Mouse (Mus musculus) kidney, embryonic 15.5 days (tissue): ENCODE measurements around the gene E130114P18Rik. TPM values are rescaled to one million over a fixed set of nuclear protein-coding genes. Genes with fewer than 3 reads are reported as not detected.

Source experiments
- ATAC-seq: fragments of 200-750 bp; cut with Nextera tagmentation; replicated peaks from 2 replicates; pipeline ENCODE4 v1.8.0; 2017; ENCODE audit warnings: moderate TSS enrichment; ENCODE audit not compliant: low FRiP score
- H3K27ac ChIP-seq: fragments of 300-500 bp; sonication (generic); 2 replicates; pipeline ENCODE4 v1.5.1; 2015; ENCODE audit warnings: mild to moderate bottlenecking, inconsistent platforms
- H3K27me3 ChIP-seq: fragments of 300-500 bp; sonication (generic); 2 replicates; pipeline ENCODE4 v1.6.1; 2015; ENCODE audit warnings: inconsistent platforms
- H3K36me3 ChIP-seq: fragments of 300-500 bp; sonication (generic); 2 replicates; pipeline ENCODE4 v1.6.1; 2015; ENCODE audit warnings: inconsistent platforms
- H3K4me1 ChIP-seq: fragments of 300-500 bp; sonication (generic); 2 replicates; pipeline ENCODE4 v1.6.1; 2015; ENCODE audit warnings: inconsistent platforms
- H3K4me2 ChIP-seq: fragments of 300-500 bp; sonication (generic); 2 replicates; pipeline ENCODE4 v1.6.1; 2015; ENCODE audit warnings: moderate library complexity, mild to moderate bottlenecking, inconsistent platforms
- H3K4me3 ChIP-seq: fragments of 300-500 bp; sonication (generic); replicated peaks from 2 replicates; pipeline ENCODE4 v1.5.1; 2015; ENCODE audit warnings: mild to moderate bottlenecking, inconsistent platforms
- H3K9ac ChIP-seq: fragments of 300-500 bp; sonication (generic); 2 replicates; pipeline ENCODE4 v1.6.1; 2015; ENCODE audit warnings: mild to moderate bottlenecking, inconsistent platforms
- H3K9me3 ChIP-seq: fragments of 300-500 bp; sonication (generic); replicated peaks from 2 replicates; pipeline ENCODE4 v1.6.1; 2016; ENCODE audit warnings: inconsistent platforms
- WGBS: fragments of 180-500 bp; shearing (Covaris S2); methylation state at CpG from one replicate; pipeline ENCODE4 v1.1.7; 2015; ENCODE audit warnings: mixed read lengths; 5-methylcytosine and 5-hydroxymethylcytosine counted together
- polyA plus RNA-seq: library from polyadenylated mRNA; unstranded; fragments of >200 nt; fragmentation: Nextera tagmentation; extraction: Ambion mirVana; gene quantifications from 2 replicates; pipeline ENCODE4 v1.2.1, GENCODE M21; 2015

Gene E130114P18Rik
- polyA plus RNA-seq, 1 experiment from 2014 or later = 0.51 TPM

- Histone ChIP-seq H3K27me3 (peaks cover 74% of the 10 kb centered on the region), H3K4me1 (peaks cover 15% of the 10 kb centered on the region; the same call in 1 of the 2 replicates)
Measured at GRCm38 (mm10) chr4:97782069-97782468, 4.2 kb upstream of the E130114P18Rik start.

GRCm38 (mm10) chr4:97780666-97781435 is 3.0 kb upstream of the E130114P18Rik start:
- ATAC-seq = no peak
- Histone ChIP-seq H3K4me1 (peaks cover 21% of the 10 kb centered on the region; the same call in 1 of the 2 replicates), H3K9me3 (no peaks in the 10 kb centered on the region), H3K4me2 (no peak overlapping the region), H3K27ac (no peak overlapping the region), H3K4me3 (no peak overlapping the region), H3K9ac (no peak overlapping the region), H3K36me3 (peaks cover 24% of the 10 kb centered on the region), H3K27me3 (peaks cover 76% of the 10 kb centered on the region)
- 78% methylated on average over 7 of the region's 7 CpGs for WGBS

More at GRCm38 (mm10) chr4:97782069-97782468, 4.2 kb upstream of the E130114P18Rik start:
- H3K27ac ChIP-seq = no peak overlapping the region
- H3K4me3 ChIP-seq = no peak overlapping the region
- H3K9ac ChIP-seq = no peak overlapping the region
- WGBS = 90% methylated on average over 3 of the region's 3 CpGs
- ATAC-seq = no peak
- no peaks in the 10 kb centered on the region for H3K9me3 ChIP-seq
- H3K4me2 ChIP-seq = no peak overlapping the region
- peaks cover 24% of the 10 kb centered on the region for H3K36me3 ChIP-seq

- peak overlapping the region; percentile 78; the same call in 1 of the 2 replicates for H3K4me3 ChIP-seq
- H3K4me1 ChIP-seq = peaks cover 26% of the 10 kb centered on the region
- H3K27ac ChIP-seq = 0 out of 2 replicates have a peak overlapping the region, but pooled peaks have one; percentile 28
- peak overlapping the region; percentile 88 for H3K4me2 ChIP-seq
- H3K36me3 ChIP-seq = peaks cover 21% of the 10 kb centered on the region
- 32% methylated on average over 7 of the region's 7 CpGs for WGBS
- no peak overlapping the region for H3K9ac ChIP-seq
- peaks cover 75% of the 10 kb centered on the region for H3K27me3 ChIP-seq
- no peak for ATAC-seq
- no peaks in the 10 kb centered on the region for H3K9me3 ChIP-seq
Measured at GRCm38 (mm10) chr4:97780024-97780423, 2.1 kb upstream of the E130114P18Rik start.

GRCm38 (mm10) chr4:97779003-97779930 is 1.4 kb upstream of the E130114P18Rik start:
- WGBS = 7% methylated on average over 18 of the region's 18 CpGs
- Histone ChIP-seq H3K4me1 (peaks cover 33% of the 10 kb centered on the region), H3K4me2 (peak overlapping the region; percentile 88), H3K27me3 (peaks cover 75% of the 10 kb centered on the region), H3K36me3 (peaks cover 17% of the 10 kb centered on the region), H3K9me3 (no peaks in the 10 kb centered on the region), H3K27ac (peak overlapping the region; percentile 88), H3K4me3 (peak overlapping the region; percentile 78), H3K9ac (peak overlapping the region; percentile 87)
- no peak for ATAC-seq

GRCm38 (mm10) chr4:97778211-97779002 is 529 bp upstream of the E130114P18Rik start:
- ATAC-seq = 0 out of 2 replicates have a peak, but pooled peaks have one; percentile 32
- WGBS = under 1% methylated on average over 83 of the region's 94 CpGs

GRCm38 (mm10) chr4:97777081-97777705 is 685 bp downstream of the E130114P18Rik start:
- H3K4me1 ChIP-seq = peaks cover 41% of the 10 kb centered on the region
- H3K27ac ChIP-seq = peak overlapping the region; percentile 88
- peak overlapping the region; percentile 88 for H3K4me2 ChIP-seq
- H3K9me3 ChIP-seq = no peaks in the 10 kb centered on the region
- H3K36me3 ChIP-seq = no peaks in the 10 kb centered on the region
- under 1% methylated on average over 61 of the region's 77 CpGs for WGBS
- ATAC-seq = peak; percentile 13; the same call in 1 of the 2 replicates
- H3K27me3 ChIP-seq = peaks cover 64% of the 10 kb centered on the region
- peak overlapping the region; percentile 87 for H3K9ac ChIP-seq
- peak overlapping the region; percentile 78 for H3K4me3 ChIP-seq

More at GRCm38 (mm10) chr4:97778211-97779002, 529 bp upstream of the E130114P18Rik start:
- peak overlapping the region; percentile 87 for H3K9ac ChIP-seq
- H3K36me3 ChIP-seq = peaks cover 8% of the 10 kb centered on the region
- H3K27me3 ChIP-seq = peaks cover 74% of the 10 kb centered on the region
- peak overlapping the region; percentile 78 for H3K4me3 ChIP-seq
- peak overlapping the region; percentile 88 for H3K27ac ChIP-seq
- H3K9me3 ChIP-seq = no peaks in the 10 kb centered on the region
- H3K4me2 ChIP-seq = peak overlapping the region; percentile 88
- H3K4me1 ChIP-seq = peaks cover 40% of the 10 kb centered on the region

GRCm38 (mm10) chr4:97776388-97777080 is 1.3 kb downstream of the E130114P18Rik start:
- Histone ChIP-seq H3K9me3 (no peaks in the 10 kb centered on the region), H3K4me3 (peak overlapping the region; percentile 78), H3K27ac (peak overlapping the region; percentile 88), H3K9ac (peak overlapping the region; percentile 87), H3K4me2 (peak overlapping the region; percentile 88), H3K36me3 (no peaks in the 10 kb centered on the region), H3K4me1 (peaks cover 44% of the 10 kb centered on the region), H3K27me3 (peaks cover 64% of the 10 kb centered on the region)
- 0% methylated on average over 10 of the region's 10 CpGs for WGBS
- no peak for ATAC-seq

GRCm38 (mm10) chr4:97775494-97776265 is 2.2 kb downstream of the E130114P18Rik start:
- H3K9ac ChIP-seq = peak overlapping the region; percentile 21; the same call in 1 of the 2 replicates
- under 1% methylated on average over 20 of the region's 20 CpGs for WGBS
- H3K4me1 ChIP-seq = peaks cover 47% of the 10 kb centered on the region
- ATAC-seq = no peak
- peak overlapping the region; percentile 85 for H3K27ac ChIP-seq
- no peaks in the 10 kb centered on the region for H3K9me3 ChIP-seq
- H3K4me2 ChIP-seq = peak overlapping the region; percentile 88
- no peaks in the 10 kb centered on the region for H3K36me3 ChIP-seq
- H3K4me3 ChIP-seq = peak overlapping the region; percentile 78
- peaks cover 58% of the 10 kb centered on the region for H3K27me3 ChIP-seq

GRCm38 (mm10) chr4:97775059-97775458 is 2.8 kb downstream of the E130114P18Rik start:
- Histone ChIP-seq H3K4me1 (peaks cover 47% of the 10 kb centered on the region), H3K4me2 (peak overlapping the region; percentile 88), H3K9me3 (no peaks in the 10 kb centered on the region), H3K27me3 (peaks cover 54% of the 10 kb centered on the region), H3K4me3 (peak overlapping the region; percentile 78), H3K36me3 (no peaks in the 10 kb centered on the region), H3K9ac (no peak overlapping the region), H3K27ac (peak overlapping the region; percentile 85)
- ATAC-seq = no peak
- WGBS = 0% methylated on average over 13 of the region's 13 CpGs

- peaks cover 47% of the 10 kb centered on the region for H3K4me1 ChIP-seq
- H3K36me3 ChIP-seq = no peaks in the 10 kb centered on the region
- H3K4me2 ChIP-seq = peak overlapping the region; percentile 88
- peaks cover 51% of the 10 kb centered on the region for H3K27me3 ChIP-seq
- H3K27ac ChIP-seq = peak overlapping the region; percentile 85
- no peak overlapping the region for H3K9ac ChIP-seq
- WGBS = 18% methylated on average over 4 of the region's 4 CpGs
- H3K9me3 ChIP-seq = no peaks in the 10 kb centered on the region
- H3K4me3 ChIP-seq = peak overlapping the region; percentile 78
- ATAC-seq = no peak
Measured at GRCm38 (mm10) chr4:97774446-97774950, 3.4 kb downstream of the E130114P18Rik start.
